Mouse (Mus musculus) adrenal gland (tissue): Measurements from ENCODE around the gene Bst2.

Experiments used
- intact Hi-C: fragments of 180-260 bp; cut with DNase I; formaldehyde crosslinking; loops from one replicate; pipeline ENCODE4 v1.15.1; 2025
- long read RNA-seq, 2 experiments: library from polyadenylated mRNA; unstranded; transcript quantifications; one replicate each; pipeline ENCODE4 v2.0.0; 2020; ENCODE audit warnings: borderline replicate concordance in 1 of 2; ENCODE audit not compliant: insufficient replicate concordance in 1 of 2

Gene Bst2
- long read RNA-seq, experiment 1, transcript Bst2-201 (5 exons, 792 nt), result major isoform, 25 of 25 reads
- long read RNA-seq, experiment 1, partial matches to known transcripts, result 0 of 25 reads
- long read RNA-seq, experiment 1, other reads (novel, unspliced or antisense), result 0 of 25 reads
- long read RNA-seq, experiment 2, transcript Bst2-201 (5 exons, 792 nt), result major isoform, 41 of 42 reads
- long read RNA-seq, experiment 2, partial matches to known transcripts, result 1 of 42 reads
- long read RNA-seq, experiment 2, other reads (novel, unspliced or antisense), result 0 of 42 reads

GRCm38 (mm10) chr8:71537028-71537867 lies at the start of gene Bst2:
Gene Bst2 (minus strand): TSS chr8:71537456.
- intact Hi-C loops, result no loop called here

- intact Hi-C loops, result no loop called here
These were observed 49.6 kb upstream of the Bst2 start for GRCm38 (mm10) chr8:71586891-71587290.

- intact Hi-C loops, result no loop called here
These were observed 42.9 kb upstream of the Bst2 start for GRCm38 (mm10) chr8:71580201-71580600.

GRCm38 (mm10) chr8:71579476-71579875 lies 42.2 kb upstream of the Bst2 start:
- intact Hi-C loops, result no loop called here

GRCm38 (mm10) chr8:71579009-71579408 lies 41.8 kb upstream of the Bst2 start:
- intact Hi-C loops, result no loop called here

GRCm38 (mm10) chr8:71577856-71578387 lies 40.7 kb upstream of the Bst2 start:
- intact Hi-C loops, result no loop called here

GRCm38 (mm10) chr8:71575020-71575419 lies 37.8 kb upstream of the Bst2 start:
- intact Hi-C loops, result no loop called here

- intact Hi-C loops, result no loop called here
These were observed 37.2 kb upstream of the Bst2 start for GRCm38 (mm10) chr8:71574426-71574825.

GRCm38 (mm10) chr8:71572847-71573633 lies 35.8 kb upstream of the Bst2 start:
- intact Hi-C loops, result no loop called here

GRCm38 (mm10) chr8:71572077-71572476 lies 34.8 kb upstream of the Bst2 start:
- intact Hi-C loops, result no loop called here

GRCm38 (mm10) chr8:71570291-71570954 lies 33.2 kb upstream of the Bst2 start:
- intact Hi-C loops, result no loop called here

GRCm38 (mm10) chr8:71569366-71570290 lies 32.4 kb upstream of the Bst2 start:
- intact Hi-C loops, result no loop called here

GRCm38 (mm10) chr8:71568941-71569340 lies 31.7 kb upstream of the Bst2 start:
- intact Hi-C loops, result no loop called here

GRCm38 (mm10) chr8:71568387-71568937 lies 31.2 kb upstream of the Bst2 start, which contains the start of gene Slc27a1:
Gene Slc27a1 (plus strand): TSS chr8:71568882.
- intact Hi-C loops, result no loop called here

GRCm38 (mm10) chr8:71567587-71567986 lies 30.3 kb upstream of the Bst2 start:
- intact Hi-C loops, result no loop called here

GRCm38 (mm10) chr8:71566501-71566900 lies 29.2 kb upstream of the Bst2 start, which contains the start of gene Nxnl1:
Gene Nxnl1 (minus strand): TSS chr8:71566601.
- intact Hi-C loops, result no loop called here

GRCm38 (mm10) chr8:71563992-71564391 lies 26.7 kb upstream of the Bst2 start:
- intact Hi-C loops, result no loop called here

GRCm38 (mm10) chr8:71562751-71563150 lies 25.5 kb upstream of the Bst2 start:
- intact Hi-C loops, result no loop called here

- intact Hi-C loops, result loop anchor here (1.0 kb wide), 2 partner anchors 35 to 100 kb away; no protein-coding TSS in a partner anchor
These were observed 24.1 kb upstream of the Bst2 start for GRCm38 (mm10) chr8:71561401-71561800.
